ENCODE assay signal across 12 mouse cellular contexts in the genomic region with DNA sequence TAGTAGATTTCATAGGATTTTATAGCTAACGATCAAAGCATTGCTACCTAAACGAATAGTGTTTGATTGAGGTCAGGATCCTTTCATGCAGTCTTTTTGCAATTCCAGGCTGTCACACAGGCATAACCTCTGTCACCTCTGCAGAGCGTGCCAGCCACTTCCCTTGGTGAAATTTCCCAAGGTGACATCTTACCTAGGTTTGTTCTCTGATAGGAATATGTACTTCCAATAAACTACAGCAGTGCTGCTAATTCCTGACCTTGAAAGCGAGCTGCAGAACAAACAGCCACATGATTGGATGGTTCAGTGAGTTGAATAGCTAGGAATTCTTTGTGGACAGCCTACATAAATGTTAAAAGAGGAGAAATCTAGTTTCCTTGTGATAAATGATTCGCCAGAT.
"Had no signal": no experiment of that assay in that cellular context is flagged by ENCODE, and none has a peak within 500 bp of the region (broad histone marks: within the 10 kb centered on the region; RNA-seq: fewer than 3 reads in every experiment).

No protein-coding gene starts in this region.

- DNase-seq: lung, adult 18-20 months; lung, postnatal 10 days; lung, postnatal 4 days; midbrain, embryonic 14.5 days; right cerebral cortex, postnatal 14 days; thymus, adult 2 months; thymus, postnatal 25 days; thymus, postnatal 4 days had no signal

- H3K27me3 ChIP-seq: midbrain, embryonic 12.5 days; neural tube, embryonic 13.5 days; neural tube, embryonic 15.5 days had no signal

- ATAC-seq: midbrain, embryonic 16.5 days had no signal
